Mouse (Mus musculus) olfactory bulb, adult 2 months (tissue): ENCODE results near the gene Rabgap1.

Source experiments
- CTCF ChIP-seq: fragments of 200-500 bp; IDR thresholded peaks from 2 replicates; pipeline ENCODE4 v1.5.1; 2012; ENCODE audit warnings: low read depth, mild to moderate bottlenecking, low read length, moderate library complexity; ENCODE audit not compliant: insufficient read depth
- POLR2A ChIP-seq: fragments of 200-500 bp; IDR thresholded peaks from 2 replicates; pipeline ENCODE4 v1.6.1; 2012; ENCODE audit warnings: mild to moderate bottlenecking, low read depth, low read length, moderate library complexity; ENCODE audit not compliant: insufficient read depth

DNA sequence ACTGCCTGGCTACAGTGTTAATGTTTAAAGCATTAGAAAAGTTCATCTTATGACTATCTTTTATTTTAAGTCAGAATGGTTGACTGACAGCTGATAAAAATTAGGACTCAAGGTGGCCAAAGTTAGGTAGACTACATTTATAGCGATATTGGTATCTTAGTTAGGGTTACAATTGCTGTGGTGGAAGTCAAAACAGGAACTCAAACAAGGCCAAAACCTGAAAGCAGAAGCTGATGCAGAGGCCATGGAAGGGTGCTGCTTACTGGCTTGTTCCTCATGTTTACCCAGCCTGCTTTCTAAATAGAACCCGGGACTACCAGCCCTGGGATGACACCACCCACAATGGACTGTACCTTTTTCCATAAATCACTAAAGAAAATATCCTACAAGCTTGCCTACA is 41.1 kb downstream of the Rabgap1 start:
- TF ChIP-seq CTCF (no peak), POLR2A (no peak)
